Mouse (Mus musculus) kidney, adult 9 months (tissue): ENCODE data around the gene Rpl18a.
"Not testable (repeated sequence)": the region's sequence is repeated elsewhere in the genome, so short reads cannot be mapped to it uniquely, and the experiment has no call there.

Experiments
- DNase-seq: peaks from one replicate; pipeline ENCODE4 v3.0.0; 2022

Gene Rpl18a

DNA sequence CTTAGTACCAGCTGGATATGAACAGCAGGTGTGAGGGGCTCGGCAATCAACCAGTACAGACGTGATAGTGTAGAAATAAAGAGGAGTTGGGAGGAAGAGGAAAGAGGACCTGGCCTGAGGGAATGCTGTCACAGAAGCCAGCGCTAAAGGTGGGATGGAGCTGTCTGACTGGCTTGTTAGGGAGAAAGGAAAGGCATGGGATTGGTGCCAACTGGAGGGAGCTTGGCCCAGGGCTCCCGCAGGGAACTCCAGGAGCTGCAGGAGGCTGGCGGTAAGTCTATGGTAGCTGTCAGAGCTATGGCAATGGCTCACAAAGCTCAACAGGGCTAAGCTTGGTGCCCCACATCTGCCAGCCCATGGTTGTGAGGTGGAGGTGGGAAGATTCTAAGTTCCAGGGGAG, 5.0 kb upstream of the Rpl18a start:
- no peak for DNase-seq

DNA sequence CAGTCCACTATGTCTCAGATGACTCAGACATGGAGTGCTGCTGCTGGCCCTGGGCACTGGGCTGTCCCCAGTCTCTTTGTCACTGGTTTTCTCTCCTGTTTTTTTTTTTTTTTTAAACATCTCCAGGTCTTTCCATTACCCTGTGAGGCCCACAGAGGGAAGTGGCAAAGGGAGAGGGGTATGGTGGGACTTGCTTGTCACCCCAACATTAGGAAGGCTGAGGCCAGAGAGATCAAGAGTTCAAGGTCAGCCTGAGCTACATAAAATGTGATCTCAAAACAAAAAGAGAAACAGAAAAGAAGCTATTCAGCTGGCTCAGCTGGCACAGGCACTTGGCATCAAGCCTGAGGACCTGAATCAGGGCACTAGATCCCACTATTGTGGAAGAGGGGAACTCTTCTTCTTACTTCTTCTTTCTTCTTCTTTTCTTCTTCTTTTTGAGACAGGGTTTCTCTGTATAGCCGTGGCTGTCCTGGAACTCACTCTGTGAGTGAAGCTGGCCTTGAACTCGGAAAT, 3.7 kb upstream of the Rpl18a start:
- no peak for DNase-seq

DNA sequence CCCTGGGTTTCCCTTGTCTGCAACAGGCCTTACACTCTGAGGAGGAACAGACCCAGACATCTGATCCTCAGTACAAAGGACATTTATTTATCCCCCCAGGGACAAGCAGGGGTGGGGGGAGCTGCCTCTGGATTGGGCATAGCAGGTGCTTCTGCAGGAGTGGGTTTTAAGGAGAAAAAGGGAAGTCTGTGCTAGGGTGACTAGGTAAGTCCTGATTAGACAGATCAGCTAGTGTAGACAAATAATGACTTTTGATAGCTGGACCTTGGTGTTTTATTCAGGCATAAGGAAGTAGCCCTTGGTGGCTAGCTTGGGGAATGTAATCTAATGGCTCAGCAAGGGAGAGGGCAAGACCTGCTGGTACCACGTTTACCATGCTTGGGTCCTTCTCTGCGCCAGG, 2.0 kb upstream of the Rpl18a start:
- DNase-seq, result no peak

DNA sequence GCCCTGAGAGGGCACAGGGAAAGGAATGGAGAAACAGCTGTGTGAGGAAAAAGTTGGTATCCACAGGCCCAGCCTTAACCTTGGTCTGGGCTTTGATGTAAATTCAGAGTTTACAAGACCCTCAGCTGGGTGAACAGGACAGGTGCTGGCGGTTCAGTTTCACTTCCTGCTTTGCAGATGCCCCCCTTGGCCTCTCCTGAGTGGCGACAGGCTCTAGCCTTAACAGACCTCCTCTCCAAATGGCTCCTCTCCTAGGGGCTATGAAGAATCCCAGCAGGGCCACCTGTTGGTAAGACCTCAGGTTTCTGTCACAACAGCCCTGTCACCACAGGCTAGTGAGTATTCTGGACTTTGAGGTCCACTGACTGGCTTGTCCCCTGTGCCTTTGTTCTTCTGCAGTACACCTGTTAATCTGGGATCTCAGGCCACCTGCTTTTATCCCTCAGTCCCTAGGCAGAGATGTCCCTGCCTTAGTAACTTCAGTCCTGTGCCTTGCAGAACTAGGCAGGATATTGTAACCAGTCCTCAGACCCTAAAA, 1.5 kb upstream of the Rpl18a start:
- no peak for DNase-seq

DNA sequence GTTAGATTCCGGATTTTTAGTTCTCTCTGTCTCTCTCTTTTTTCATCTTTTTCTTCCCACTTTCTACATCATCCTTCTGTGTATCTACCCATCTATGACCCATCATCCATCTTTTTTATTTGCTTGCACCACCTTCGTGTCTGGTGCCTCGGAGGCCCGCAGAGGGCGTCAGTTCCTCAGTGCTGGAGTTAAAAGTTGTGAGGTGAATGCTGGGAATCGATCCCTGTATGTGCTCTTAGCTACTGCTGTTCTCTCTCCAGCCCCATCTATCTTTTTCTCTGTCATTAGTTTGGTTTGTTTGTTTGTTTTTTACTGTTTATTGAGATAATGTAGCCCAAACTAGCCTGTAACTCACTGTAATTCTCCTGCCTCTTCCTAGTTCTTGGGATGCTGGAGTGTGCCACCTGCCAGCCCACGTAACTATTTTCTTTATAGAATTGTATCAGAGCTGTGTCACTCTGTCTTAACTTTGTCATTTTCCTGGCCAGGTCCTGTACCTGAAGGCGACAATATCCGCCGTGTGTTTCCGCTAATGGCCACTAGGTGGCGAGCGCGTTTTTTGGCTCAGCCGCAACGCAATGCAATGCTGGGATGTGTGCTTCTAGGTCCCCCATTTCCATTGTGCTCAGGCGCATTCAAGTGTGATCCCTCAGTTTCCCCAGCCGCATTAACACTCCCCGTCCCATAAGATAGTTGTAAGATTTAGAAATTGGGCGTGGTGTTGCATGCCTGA, 635 bp upstream of the Rpl18a start:
- peak; percentile 88 for DNase-seq

DNA sequence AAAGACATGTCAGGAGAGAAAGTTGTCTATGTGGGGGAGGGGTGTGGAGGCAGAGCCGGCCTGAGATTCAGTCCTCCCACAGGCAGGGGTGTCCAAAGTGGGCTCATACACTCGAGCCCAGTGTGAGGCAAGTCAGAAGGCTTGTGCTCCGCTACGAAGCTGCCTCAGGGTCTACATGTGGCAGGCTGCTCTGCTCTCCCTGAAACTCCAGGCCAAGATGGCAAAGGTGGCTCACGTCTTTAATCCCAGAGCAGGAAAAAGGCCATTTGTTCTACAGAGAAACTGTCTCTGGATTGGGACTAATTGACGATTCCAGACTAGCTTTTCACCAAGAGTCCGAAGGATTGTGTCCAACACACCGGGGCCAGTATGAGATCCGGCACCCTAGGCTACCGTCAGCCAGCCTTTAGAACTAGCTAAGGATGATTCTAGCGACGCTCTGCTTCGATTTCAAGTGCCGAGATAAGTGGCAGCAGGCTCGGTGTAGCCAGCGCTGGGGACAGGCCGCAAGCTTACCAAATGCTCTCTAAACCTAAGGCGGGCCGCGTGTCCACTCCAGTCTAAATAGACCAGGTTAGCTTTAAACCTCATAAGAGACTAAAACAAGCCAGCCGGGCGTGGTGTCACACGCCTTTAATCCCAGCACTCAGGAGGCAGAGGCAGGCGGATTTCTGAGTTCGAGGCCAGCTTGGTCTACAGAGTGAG, 744 bp downstream of the Rpl18a start:
- DNase-seq, result no peak

DNA sequence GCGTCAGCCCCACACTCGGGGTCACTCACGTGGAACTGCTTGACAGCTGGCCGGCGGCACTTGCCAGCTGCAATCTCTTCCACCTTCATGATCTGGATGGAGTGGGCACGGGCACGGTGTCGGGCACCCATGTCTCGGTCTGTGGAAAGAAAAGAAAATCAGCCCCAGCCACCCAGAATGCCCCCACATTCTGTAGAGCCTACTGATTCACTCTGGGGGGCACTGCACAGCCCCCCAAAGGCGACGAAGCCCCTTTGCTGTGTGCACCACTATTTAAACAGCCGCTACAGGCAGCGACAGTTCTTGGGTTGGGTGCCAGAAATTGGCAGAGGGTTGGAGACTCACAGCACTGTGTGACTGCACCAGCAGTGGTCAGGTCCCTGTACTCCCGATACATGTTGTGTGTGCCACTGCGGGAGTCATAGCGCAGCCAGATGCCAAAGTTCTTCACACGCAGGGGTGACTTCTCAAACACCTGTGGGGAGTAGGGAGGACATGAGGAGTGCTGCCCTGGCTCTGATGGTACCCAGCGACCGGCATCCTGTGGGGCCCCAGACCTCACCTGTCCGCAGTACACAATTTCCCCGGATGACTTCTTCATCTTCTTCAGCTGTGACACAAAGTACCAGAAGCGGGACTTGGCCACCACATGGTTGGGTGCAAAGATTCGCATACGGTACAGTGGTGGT, 1.5 kb downstream of the Rpl18a start:
- not testable (repeated sequence) for DNase-seq

DNA sequence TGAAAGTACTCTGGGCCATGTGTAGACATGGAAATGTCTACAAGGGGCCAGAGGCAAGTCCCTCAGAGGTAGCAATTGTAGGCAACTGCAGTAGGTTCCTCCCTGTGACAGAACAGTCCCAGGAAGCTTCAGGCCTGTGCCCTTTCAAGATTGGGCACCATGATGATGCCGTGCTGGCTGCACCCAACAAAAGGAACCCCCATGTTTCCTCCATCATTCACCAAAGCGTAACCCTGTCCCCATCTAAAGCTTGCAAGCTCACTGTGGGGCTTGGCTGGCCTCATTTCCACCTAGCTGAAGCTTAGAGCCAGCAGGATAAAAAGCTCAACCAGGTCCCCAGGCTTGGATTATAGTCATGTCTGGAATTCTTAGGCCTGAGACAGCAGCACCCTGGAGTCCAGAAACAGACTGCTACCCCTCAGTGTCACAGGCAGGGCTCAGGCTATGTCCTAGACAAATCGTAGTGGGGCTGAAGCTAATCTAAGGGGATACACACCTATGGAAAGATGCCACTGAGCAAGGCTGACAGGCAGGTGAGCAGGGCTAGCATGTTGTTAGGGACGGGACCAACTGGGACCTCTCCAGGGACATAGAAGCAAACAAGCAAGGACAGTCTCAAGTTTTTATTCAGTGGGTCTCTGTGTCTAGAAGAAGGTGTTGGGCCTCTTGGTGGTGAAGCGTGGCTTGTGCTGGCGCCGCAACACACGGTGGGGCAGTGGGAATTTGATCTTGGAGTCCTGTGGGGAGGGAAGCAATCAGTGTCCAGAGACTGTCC, 2.3 kb downstream of the Rpl18a start:
- DNase-seq, result no peak

DNA sequence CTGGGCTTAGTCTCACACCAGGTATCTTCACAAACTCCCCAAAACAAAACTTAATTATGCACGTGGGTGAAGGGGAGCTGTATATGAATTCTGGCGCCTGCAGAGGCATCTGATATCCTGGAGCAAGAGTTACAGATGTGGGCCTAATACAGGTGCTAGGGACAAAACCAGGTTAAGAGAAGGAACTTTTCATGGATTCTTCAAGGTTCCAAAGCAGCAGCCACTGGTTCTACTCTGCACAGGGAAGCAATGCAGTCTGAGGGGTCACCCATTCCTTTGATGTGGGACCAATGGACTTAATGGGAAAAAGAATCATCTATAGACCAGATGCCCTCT, 2.9 kb downstream of the Rpl18a start:
- DNase-seq, result no peak

DNA sequence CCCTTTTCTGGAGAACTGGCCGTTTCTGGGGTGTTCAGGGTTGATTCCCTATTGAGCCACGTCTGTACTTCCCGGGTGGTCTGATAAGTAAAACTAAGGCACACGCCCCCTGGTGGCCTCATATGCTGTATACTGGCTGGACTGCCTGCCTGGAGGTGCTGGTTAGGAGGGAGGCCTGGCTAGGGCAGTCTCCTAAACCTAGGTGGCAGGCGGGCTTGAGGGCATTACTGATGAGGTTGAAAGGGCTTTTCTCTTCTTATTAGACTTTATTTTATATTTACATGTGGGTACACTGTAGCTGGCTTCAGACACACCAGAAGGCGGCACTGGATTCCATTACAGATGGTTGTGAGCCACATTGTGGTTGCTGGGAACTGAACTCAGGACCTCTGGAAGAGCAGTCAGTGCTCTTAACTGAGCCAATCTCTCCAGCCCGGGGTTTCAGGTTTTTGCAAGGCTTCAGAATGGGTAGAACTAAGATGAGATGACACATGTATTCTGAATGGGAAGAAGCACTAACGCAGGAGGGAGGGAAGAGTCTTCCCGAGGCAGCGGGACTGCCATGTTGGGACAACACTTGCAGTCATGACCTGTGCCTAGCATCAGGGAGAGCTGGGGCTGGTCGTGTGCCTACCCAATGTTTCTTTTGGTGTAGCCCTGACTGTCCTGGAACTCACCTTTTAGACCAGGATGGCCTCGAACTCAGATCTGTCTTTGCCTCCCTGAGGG, 3.4 kb downstream of the Rpl18a start:
- DNase-seq, result peak; percentile 77

DNA sequence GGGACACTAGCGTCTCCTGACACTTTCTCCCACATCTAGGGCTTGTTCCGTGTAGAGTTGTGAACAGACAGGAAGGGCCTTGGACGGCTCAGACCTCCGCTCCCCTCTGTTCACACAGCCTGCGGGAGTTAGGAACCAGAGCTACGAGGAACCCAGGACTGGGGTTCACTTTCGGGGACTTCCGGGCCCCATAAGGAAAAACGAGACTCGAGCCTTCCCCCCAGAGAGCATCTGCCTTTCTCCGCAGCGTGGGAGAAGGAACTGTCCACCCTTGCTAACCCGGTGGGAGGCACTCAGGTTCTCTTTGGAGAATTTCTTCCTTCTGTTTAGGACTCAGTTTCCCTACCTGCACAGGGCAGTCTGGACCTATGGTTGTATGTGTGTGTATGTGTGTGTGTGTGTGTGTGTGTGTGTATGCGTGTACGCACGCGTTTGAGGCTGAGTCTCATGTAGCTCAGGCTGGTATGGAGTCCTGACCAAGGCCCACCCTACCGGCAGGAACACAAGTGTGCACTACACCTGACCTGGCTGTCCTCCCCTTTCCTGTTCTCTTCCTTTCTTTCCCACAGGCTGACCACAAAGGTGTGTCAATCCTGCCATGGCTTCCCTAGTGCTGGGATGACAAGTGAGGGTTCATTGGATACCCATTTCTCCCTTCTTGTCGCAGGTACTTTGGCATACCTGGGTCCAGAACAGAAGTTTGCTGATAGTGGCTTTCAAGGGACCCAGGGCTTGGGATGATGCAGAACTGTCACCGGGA, 4.1 kb downstream of the Rpl18a start:
- DNase-seq, result no peak

DNA sequence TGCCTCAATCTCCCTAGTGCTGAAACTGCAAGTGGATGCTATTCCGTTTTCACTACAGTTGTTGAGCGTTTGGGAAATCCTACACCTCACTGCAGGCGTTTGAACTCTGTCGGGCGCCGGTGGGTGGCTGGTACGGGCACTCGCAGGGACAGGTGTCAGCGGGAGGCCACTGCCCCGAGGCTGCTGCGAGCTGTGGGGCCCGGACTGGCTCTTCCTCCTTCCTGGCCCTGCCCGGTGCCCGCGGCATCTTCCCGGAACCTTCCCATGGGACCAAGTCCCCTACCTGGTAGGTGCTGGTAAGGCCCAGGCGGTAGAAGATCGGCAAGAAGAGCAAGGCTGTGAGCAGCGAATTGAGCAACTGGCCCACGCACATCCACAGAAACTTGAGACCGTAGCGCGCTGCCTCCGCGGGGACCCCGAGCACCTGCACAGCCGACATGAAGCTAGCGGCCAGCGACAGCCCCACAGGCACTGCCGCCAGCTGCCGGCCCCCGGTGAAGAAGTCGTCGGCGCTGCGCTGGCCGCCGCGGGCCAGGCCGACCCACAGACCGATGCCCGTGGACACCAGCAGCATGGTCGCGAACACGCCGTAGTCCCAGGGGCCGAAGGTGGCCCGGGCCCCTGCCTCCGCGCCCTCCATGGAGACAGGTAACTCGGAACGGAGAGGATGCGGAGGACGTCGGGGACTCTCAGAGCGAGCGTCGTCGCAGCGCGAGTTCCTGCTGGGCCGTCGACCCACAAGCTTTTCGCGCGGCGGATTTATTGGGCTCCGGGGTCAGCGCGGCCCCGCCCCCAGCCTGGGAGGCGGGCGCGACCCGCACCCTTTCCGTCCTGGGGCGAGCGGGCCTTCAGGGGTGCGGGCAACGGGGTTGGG, 5.0 kb downstream of the Rpl18a start, which contains the start of gene Slc5a5:
Gene Slc5a5 (minus strand): TSS at position 736 of the 874 bp plus-strand sequence.
- no peak for DNase-seq

DNA sequence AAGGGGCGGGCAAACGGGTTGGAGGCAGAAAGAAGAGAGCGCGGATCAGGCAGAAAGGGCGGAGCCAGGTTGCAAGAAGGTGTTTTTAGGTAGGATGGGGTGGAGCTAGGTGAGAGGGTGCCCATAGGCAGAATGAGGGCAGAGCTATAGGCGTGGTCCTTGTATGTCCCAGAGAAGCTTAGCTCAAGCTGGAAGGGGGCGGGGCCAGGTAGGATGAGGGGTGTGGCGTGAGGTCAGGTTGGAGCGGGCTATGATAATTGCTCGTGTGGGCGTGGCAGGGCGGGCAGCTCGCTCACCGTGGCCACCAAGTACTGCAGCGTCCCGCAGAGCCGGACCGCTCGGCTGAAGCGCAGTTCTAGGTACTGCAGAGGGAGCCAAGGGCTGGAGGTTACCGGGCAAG, 5.9 kb downstream of the Rpl18a start:
- peak; percentile 63 for DNase-seq

DNA sequence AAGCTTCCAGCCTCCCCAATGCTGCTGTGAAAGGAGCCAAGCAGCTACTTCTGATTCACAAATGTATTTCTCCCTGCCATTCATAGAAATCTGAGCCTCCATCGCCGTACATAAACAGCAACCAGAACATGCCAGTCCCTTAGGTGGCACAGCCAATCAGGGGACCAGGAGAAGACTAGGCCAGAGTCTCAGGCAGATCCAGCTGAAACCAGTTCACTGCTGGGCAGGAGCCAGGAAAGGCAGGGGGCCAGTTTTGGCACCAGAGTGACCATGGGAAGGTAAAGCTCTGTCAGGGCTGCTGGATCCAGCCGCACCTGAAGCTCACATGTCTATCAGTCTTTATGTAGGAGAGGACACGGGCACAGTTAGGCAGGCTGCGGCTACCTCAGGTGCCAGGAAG, 6.6 kb downstream of the Rpl18a start:
- no peak for DNase-seq

DNA sequence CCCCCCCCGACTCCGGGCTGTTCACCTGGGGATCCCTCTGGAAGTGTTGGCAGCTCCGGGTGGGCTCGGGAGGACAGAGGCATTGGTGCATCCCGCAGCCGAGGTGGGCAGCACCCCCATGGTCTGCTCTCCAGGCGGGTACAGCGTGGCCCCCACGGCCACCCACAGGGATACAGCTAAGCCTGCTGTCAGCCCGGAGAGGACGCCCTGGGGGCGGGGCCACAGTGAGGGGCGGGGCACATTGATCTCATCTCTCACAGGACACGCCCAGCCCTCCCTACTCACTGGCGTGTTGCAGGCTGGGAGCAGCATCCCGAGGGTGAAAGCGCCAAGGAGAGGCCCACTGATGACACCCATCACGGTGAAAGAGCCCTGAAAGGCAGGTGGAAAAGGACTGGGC, 9.5 kb downstream of the Rpl18a start:
- DNase-seq, result no peak

DNA sequence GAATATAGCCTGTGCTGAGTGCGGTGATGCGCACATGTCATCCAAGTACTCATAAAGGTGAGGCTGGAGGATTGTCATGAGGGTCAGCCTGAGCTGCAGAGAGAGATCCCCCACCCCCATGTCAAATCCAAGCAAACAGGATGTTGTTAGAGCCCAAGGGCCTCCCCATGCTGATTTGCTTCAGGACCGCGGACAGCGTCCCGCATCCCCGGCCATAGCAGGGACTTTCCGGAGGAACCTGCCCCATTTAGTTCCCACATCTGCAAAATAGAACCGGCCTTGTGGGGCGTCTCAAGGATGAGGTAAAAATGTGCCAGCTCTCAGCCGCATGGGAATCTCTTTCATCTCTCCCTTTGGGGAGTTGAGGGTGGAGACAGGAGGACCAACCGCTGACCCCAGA, 11.6 kb downstream of the Rpl18a start:
- DNase-seq, result no peak

DNA sequence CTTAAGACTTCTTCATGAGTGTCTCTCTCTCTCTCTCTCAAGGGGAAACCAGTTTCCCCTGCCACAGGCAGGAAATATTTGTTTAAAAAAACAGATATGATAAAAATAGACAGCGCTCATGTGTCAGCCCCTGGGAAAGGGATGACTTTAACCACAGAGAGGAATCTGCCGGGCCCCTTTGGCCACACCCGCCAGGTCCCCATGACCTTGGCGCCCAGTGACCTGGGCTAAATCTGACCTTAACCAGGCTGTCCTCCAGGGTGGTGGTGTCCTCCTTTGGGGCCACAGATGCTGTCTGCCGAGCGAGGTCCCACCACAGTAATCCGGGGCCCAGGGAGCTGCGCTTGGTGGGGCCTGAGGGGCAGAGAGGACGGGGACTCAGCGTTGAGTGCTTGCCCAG, 12.5 kb downstream of the Rpl18a start:
- DNase-seq, result no peak

DNA sequence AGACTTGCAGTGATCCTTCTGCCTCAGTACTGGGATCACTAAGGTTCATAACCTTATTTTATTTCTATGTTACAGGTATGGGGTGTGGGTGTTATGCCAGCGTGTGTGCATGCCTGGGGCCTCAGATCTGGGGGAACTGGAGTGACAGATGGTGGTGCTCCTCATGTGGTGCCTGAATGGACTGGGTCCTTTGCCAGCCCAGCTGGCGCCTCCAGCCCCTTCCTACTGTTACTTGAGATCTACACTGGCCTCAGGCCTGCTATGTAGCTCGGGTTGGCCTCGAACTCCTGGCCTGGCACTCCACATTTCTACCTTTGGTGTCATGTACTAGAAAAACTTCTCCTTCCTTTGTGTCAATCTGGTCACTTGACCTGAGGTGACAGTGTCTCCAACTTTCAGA, 13.0 kb downstream of the Rpl18a start:
- DNase-seq, result no peak

DNA sequence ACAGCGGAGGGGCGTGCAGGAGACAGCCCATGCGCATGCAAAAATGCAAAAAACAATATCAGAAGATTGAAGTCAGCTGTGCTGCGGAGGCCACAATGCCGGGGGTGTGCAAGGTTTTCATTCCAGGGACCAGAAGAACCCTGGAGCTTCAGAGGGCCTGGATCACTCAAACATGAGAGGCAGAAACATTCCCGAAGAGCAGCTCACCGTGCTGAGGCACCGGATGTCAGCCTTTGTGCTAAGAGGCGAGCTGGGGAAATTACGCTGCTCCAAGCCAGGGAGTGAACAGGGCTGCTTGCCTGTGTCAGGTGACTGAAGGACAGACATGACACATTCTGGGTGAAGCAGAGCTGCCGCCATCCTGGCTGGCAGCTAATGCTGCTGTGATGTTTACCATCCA, 16.7 kb downstream of the Rpl18a start:
- no peak for DNase-seq

DNA sequence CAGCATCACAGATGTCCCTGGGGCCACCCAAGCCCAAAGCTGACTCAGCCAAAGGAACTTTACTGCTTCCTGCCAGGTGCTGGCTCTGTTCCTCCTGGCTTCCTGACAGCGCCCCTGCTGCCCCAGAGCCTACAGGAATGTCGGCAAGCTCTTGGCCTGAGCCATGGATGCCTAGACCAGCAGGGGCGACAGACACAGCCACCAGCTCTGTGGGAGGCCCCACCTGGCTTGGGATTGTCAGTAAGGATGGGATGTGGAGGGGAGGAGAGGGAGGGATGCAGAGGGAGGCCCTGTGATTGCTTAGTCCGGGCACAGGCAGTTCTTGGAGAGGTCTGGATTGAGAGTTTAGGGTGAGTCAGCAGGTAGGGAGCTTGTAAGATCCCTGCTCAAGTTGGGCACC, 17.1 kb downstream of the Rpl18a start:
- DNase-seq, result no peak
